Mouse (Mus musculus): Measurements from ENCODE around the gene Srrm3. TPM values are rescaled to one million over a fixed set of nuclear protein-coding genes. Genes with fewer than 3 reads are reported as not detected.

Gene Srrm3
- polyA plus RNA-seq, 1 experiment from 2014 or later = 3.6 TPM

GRCm38 (mm10) chr5:135872996-135873395 lies 66.3 kb downstream of the Srrm3 start:
- H3K4me1 ChIP-seq = peaks cover 13% of the 10 kb centered on the region
- H3K27me3 ChIP-seq = peaks cover 53% of the 10 kb centered on the region
- H3K4me2 ChIP-seq (replicated peaks) = peak overlapping the region; percentile 36
- no peak overlapping the region for H3K27ac ChIP-seq
- 10% methylated on average over 15 of the region's 16 CpGs for WGBS
- ATAC-seq (ENCODE audit: insufficient number of reproducible peaks, insufficient read depth, low FRiP score, low TSS enrichment) = no peak
- H3K9ac ChIP-seq = peak overlapping the region; percentile 38; the same call in 1 of the 2 replicates
- no peaks in the 10 kb centered on the region for H3K9me3 ChIP-seq
- H3K36me3 ChIP-seq = no peaks in the 10 kb centered on the region
- no peak overlapping the region for H3K4me3 ChIP-seq

- Histone ChIP-seq H3K9me3 (no peaks in the 10 kb centered on the region), H3K27ac (no peak overlapping the region), H3K9ac (no peak overlapping the region), H3K36me3 (no peaks in the 10 kb centered on the region), H3K4me1 (peaks cover 9% of the 10 kb centered on the region; the same call in 1 of the 2 replicates), H3K4me2 (replicated peaks) (no peak overlapping the region), H3K4me3 (no peak overlapping the region), H3K27me3 (peaks cover 46% of the 10 kb centered on the region)
- WGBS = 62% methylated on average over 9 of the region's 9 CpGs
- no peak for ATAC-seq (ENCODE audit: insufficient number of reproducible peaks, insufficient read depth, low FRiP score, low TSS enrichment)
These were observed 67.1 kb downstream of the Srrm3 start for GRCm38 (mm10) chr5:135873753-135874152.

- WGBS = 17% methylated on average over 8 of the region's 8 CpGs
- H3K4me1 ChIP-seq = peaks cover 15% of the 10 kb centered on the region
- no peaks in the 10 kb centered on the region for H3K36me3 ChIP-seq
- H3K9ac ChIP-seq = no peak overlapping the region
- H3K4me3 ChIP-seq = peak overlapping the region; percentile 39; the same call in 1 of the 2 replicates
- H3K4me2 ChIP-seq (replicated peaks) = peak overlapping the region; percentile 50
- H3K27ac ChIP-seq = no peak overlapping the region
- ATAC-seq (ENCODE audit: insufficient number of reproducible peaks, insufficient read depth, low FRiP score, low TSS enrichment) = no peak
- H3K9me3 ChIP-seq = no peaks in the 10 kb centered on the region
- peaks cover 15% of the 10 kb centered on the region; the same call in 1 of the 2 replicates for H3K27me3 ChIP-seq
These were observed 70.5 kb downstream of the Srrm3 start for GRCm38 (mm10) chr5:135877180-135877579.

GRCm38 (mm10) chr5:135877831-135878231 lies 71.1 kb downstream of the Srrm3 start:
- Histone ChIP-seq H3K4me2 (replicated peaks) (peak overlapping the region; percentile 50), H3K9ac (peak overlapping the region; percentile 47; the same call in 1 of the 2 replicates), H3K27me3 (peaks cover 12% of the 10 kb centered on the region; the same call in 1 of the 2 replicates), H3K4me3 (peak overlapping the region; percentile 39), H3K4me1 (peaks cover 15% of the 10 kb centered on the region), H3K27ac (0 out of 2 replicates have a peak overlapping the region, but pooled peaks have one; percentile 3), H3K36me3 (no peaks in the 10 kb centered on the region), H3K9me3 (no peaks in the 10 kb centered on the region)
- 1% methylated on average over 16 of the region's 16 CpGs for WGBS
- no peak for ATAC-seq (ENCODE audit: insufficient number of reproducible peaks, insufficient read depth, low FRiP score, low TSS enrichment)

GRCm38 (mm10) chr5:135879449-135880158 lies 72.9 kb downstream of the Srrm3 start:
- H3K27me3 ChIP-seq = no peaks in the 10 kb centered on the region
- WGBS = 52% methylated on average over 13 of the region's 13 CpGs
- no peaks in the 10 kb centered on the region for H3K36me3 ChIP-seq
- H3K9ac ChIP-seq = no peak overlapping the region
- H3K4me1 ChIP-seq = peaks cover 11% of the 10 kb centered on the region
- H3K27ac ChIP-seq = no peak overlapping the region
- H3K9me3 ChIP-seq = no peaks in the 10 kb centered on the region
- H3K4me2 ChIP-seq (replicated peaks) = no peak overlapping the region
- no peak for ATAC-seq (ENCODE audit: insufficient number of reproducible peaks, insufficient read depth, low FRiP score, low TSS enrichment)
- no peak overlapping the region for H3K4me3 ChIP-seq

GRCm38 (mm10) chr5:135884641-135885040 lies 78.0 kb downstream of the Srrm3 start:
- Histone ChIP-seq H3K9ac (no peak overlapping the region), H3K36me3 (no peaks in the 10 kb centered on the region), H3K4me3 (no peak overlapping the region), H3K4me1 (peaks cover 13% of the 10 kb centered on the region; the same call in 1 of the 2 replicates), H3K27me3 (peaks cover 18% of the 10 kb centered on the region), H3K4me2 (replicated peaks) (no peak overlapping the region), H3K27ac (no peak overlapping the region), H3K9me3 (no peaks in the 10 kb centered on the region)
- WGBS = 66% methylated on average over 6 of the region's 6 CpGs
- ATAC-seq (ENCODE audit: insufficient number of reproducible peaks, insufficient read depth, low FRiP score, low TSS enrichment) = no peak

GRCm38 (mm10) chr5:135887675-135888102 lies 81.0 kb downstream of the Srrm3 start, which contains the start of gene Hspb1:
Gene Hspb1, plus strand, starts transcription at chr5:135887919.
- Histone ChIP-seq H3K36me3 (no peaks in the 10 kb centered on the region), H3K4me2 (replicated peaks) (peak within 1 kb of the TSS; percentile 53), H3K9ac (peak within 1 kb of the TSS; percentile 19; the same call in 1 of the 2 replicates), H3K27ac (no peak within 1 kb of the TSS), H3K9me3 (no peaks in the 10 kb centered on the region), H3K4me3 (peak within 1 kb of the TSS; percentile 32), H3K4me1 (peaks cover 13% of the 10 kb centered on the region; the same call in 1 of the 2 replicates), H3K27me3 (peaks cover 31% of the 10 kb centered on the region)
- no peak for ATAC-seq (ENCODE audit: insufficient number of reproducible peaks, insufficient read depth, low FRiP score, low TSS enrichment)
- WGBS = 3% methylated on average over 24 of the region's 24 CpGs

GRCm38 (mm10) chr5:135888405-135889215 lies 81.9 kb downstream of the Srrm3 start:
- peak overlapping the region; percentile 44 for H3K4me2 ChIP-seq (replicated peaks)
- H3K9me3 ChIP-seq = no peaks in the 10 kb centered on the region
- no peak overlapping the region for H3K9ac ChIP-seq
- peaks cover 31% of the 10 kb centered on the region for H3K27me3 ChIP-seq
- peaks cover 13% of the 10 kb centered on the region; the same call in 1 of the 2 replicates for H3K4me1 ChIP-seq
- peak overlapping the region; percentile 31 for H3K4me3 ChIP-seq
- no peak for ATAC-seq (ENCODE audit: insufficient number of reproducible peaks, insufficient read depth, low FRiP score, low TSS enrichment)
- 3% methylated on average over 30 of the region's 30 CpGs for WGBS
- no peaks in the 10 kb centered on the region for H3K36me3 ChIP-seq
- no peak overlapping the region for H3K27ac ChIP-seq

GRCm38 (mm10) chr5:135890323-135890722 lies 83.6 kb downstream of the Srrm3 start:
- H3K4me2 ChIP-seq (replicated peaks) = no peak overlapping the region
- no peaks in the 10 kb centered on the region for H3K36me3 ChIP-seq
- peaks cover 31% of the 10 kb centered on the region for H3K27me3 ChIP-seq
- H3K9me3 ChIP-seq = no peaks in the 10 kb centered on the region
- H3K4me3 ChIP-seq = no peak overlapping the region
- no peak overlapping the region for H3K27ac ChIP-seq
- peaks cover 13% of the 10 kb centered on the region; the same call in 1 of the 2 replicates for H3K4me1 ChIP-seq
- WGBS = 36% methylated on average over 4 of the region's 4 CpGs
- no peak overlapping the region for H3K9ac ChIP-seq
- no peak for ATAC-seq (ENCODE audit: insufficient number of reproducible peaks, insufficient read depth, low FRiP score, low TSS enrichment)

GRCm38 (mm10) chr5:135890920-135891319 lies 84.2 kb downstream of the Srrm3 start:
- H3K27ac ChIP-seq = no peak overlapping the region
- H3K9ac ChIP-seq = no peak overlapping the region
- H3K4me1 ChIP-seq = peaks cover 13% of the 10 kb centered on the region; the same call in 1 of the 2 replicates
- H3K27me3 ChIP-seq = peaks cover 31% of the 10 kb centered on the region
- H3K36me3 ChIP-seq = no peaks in the 10 kb centered on the region
- no peak for ATAC-seq (ENCODE audit: insufficient number of reproducible peaks, insufficient read depth, low FRiP score, low TSS enrichment)
- no peak overlapping the region for H3K4me3 ChIP-seq
- 62% methylated on average over 3 of the region's 3 CpGs for WGBS
- H3K9me3 ChIP-seq = no peaks in the 10 kb centered on the region
- H3K4me2 ChIP-seq (replicated peaks) = no peak overlapping the region

GRCm38 (mm10) chr5:135892589-135893351 lies 86.1 kb downstream of the Srrm3 start:
- Histone ChIP-seq H3K27ac (0 out of 2 replicates have a peak overlapping the region, but pooled peaks have one; percentile 32), H3K4me3 (no peak overlapping the region)

More at GRCm38 (mm10) chr5:135892589-135893351, 86.1 kb downstream of the Srrm3 start:
- no peak overlapping the region for H3K4me2 ChIP-seq (replicated peaks)
- H3K9ac ChIP-seq = no peak overlapping the region
- H3K4me1 ChIP-seq = peaks cover 8% of the 10 kb centered on the region; the same call in 1 of the 2 replicates
- peaks cover 27% of the 10 kb centered on the region for H3K27me3 ChIP-seq
- no peaks in the 10 kb centered on the region for H3K36me3 ChIP-seq
- ATAC-seq (ENCODE audit: insufficient number of reproducible peaks, insufficient read depth, low FRiP score, low TSS enrichment) = no peak
- 52% methylated on average over 9 of the region's 9 CpGs for WGBS
- H3K9me3 ChIP-seq = no peaks in the 10 kb centered on the region
